Mouse (Mus musculus): ENCODE measurements around the gene Ube3b. TPM values are rescaled to one million over a fixed set of nuclear protein-coding genes. Genes with fewer than 3 reads are reported as not detected.

Gene Ube3b
- polyA plus RNA-seq, 1 experiment from 2014 or later, result 19.4 TPM

DNA sequence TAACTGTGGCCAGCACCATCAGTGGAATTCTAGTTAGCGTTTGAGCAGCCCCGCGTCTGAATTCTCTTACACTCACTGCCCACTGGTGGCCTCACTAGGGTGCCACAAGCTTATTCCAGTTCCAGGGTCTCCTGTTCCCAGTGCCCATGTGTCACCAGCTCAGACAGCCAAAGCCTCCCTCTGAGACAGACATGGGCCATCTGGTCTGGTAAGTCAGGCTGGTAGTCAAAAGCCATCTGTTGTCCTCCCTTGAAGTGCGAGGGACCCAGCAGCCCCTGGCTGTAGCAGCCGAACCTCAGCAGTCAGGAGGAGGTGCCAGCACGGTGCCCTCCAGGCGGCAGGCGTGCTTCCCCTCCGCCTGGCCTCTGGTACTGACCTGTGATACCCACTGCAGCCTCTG lies 75.9 kb downstream of the Ube3b start:
- DNase-seq (ENCODE audit: low spot score) (no peak), ATAC-seq (ENCODE audit: low FRiP score, low TSS enrichment) (no peak)
- no peaks in the 10 kb centered on the region; the same call in 1 of the 2 replicates for H3K36me3 ChIP-seq (ENCODE audit: control insufficient read depth, insufficient read depth, low read length)
- no peak overlapping the region for H3K4me3 ChIP-seq (ENCODE audit: low read depth, low read length)
- no peaks in the 10 kb centered on the region for H3K27me3 ChIP-seq (ENCODE audit: control insufficient read depth, insufficient read depth, low read length)
- H3K4me2 ChIP-seq (replicated peaks; ENCODE audit: low read depth), result no peak overlapping the region
- H3K4me1 ChIP-seq (replicated peaks; ENCODE audit: control insufficient read depth, insufficient read depth), result no peaks in the 10 kb centered on the region
- H3K9me3 ChIP-seq (ENCODE audit: control insufficient read depth, low read length), result no peaks in the 10 kb centered on the region
- TF ChIP-seq CTCF (IDR thresholded peaks at IDR 0.05; ENCODE audit: low read depth) (no peak), EP300 (optimal IDR thresholded peaks at IDR 0.05) (no peak)
- no peak overlapping the region for H3K9ac ChIP-seq (ENCODE audit: low read length)
- WGBS, result 75% methylated on average over 9 of the region's 9 CpGs
- no peak overlapping the region for H3K27ac ChIP-seq (replicated peaks)

DNA sequence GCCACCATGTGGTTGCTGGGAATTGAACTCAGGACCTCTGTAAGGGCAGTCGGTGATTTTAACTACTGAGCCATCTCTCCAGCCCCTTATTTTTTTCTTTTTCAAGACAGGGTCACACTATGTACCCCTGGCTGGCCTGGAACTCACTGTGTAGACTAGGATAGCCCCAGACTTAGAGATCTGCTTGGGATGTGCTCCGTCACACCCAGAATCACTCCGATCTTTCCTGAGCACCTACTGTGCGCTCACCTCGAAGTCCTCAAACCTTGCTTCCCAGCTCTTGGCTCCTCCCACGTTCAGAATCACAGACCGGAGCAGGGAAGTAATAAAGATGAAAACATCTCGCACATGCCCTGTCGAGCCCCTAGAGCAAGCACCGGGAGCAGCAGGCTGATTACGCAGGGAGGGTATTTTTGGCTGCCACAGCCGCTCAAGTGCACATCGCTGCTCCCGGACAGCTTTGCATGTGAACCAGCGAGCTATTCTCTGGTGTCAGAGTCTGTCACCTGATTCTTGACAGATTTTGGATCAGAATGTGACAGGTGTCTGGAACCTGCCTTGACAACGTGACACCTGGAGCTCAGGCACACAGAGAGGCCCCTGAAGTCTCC lies 76.7 kb downstream of the Ube3b start:
- ATAC-seq (ENCODE audit: low FRiP score, low TSS enrichment) (no peak), DNase-seq (ENCODE audit: low spot score) (no peak)
- no peak overlapping the region for H3K27ac ChIP-seq (replicated peaks)
- 80% methylated on average over 16 of the region's 16 CpGs for WGBS
- no peak overlapping the region for H3K9ac ChIP-seq (ENCODE audit: low read length)
- H3K4me1 ChIP-seq (replicated peaks; ENCODE audit: control insufficient read depth, insufficient read depth), result no peaks in the 10 kb centered on the region
- H3K4me3 ChIP-seq (ENCODE audit: low read depth, low read length), result no peak overlapping the region
- no peaks in the 10 kb centered on the region for H3K27me3 ChIP-seq (ENCODE audit: control insufficient read depth, insufficient read depth, low read length)
- no peaks in the 10 kb centered on the region for H3K9me3 ChIP-seq (ENCODE audit: control insufficient read depth, low read length)
- no peak overlapping the region for H3K4me2 ChIP-seq (replicated peaks; ENCODE audit: low read depth)
- TF ChIP-seq CTCF (IDR thresholded peaks at IDR 0.05; ENCODE audit: low read depth), result no peak
- no peak for TF ChIP-seq EP300 (optimal IDR thresholded peaks at IDR 0.05)
- no peaks in the 10 kb centered on the region for H3K36me3 ChIP-seq (ENCODE audit: control insufficient read depth, insufficient read depth, low read length)

DNA sequence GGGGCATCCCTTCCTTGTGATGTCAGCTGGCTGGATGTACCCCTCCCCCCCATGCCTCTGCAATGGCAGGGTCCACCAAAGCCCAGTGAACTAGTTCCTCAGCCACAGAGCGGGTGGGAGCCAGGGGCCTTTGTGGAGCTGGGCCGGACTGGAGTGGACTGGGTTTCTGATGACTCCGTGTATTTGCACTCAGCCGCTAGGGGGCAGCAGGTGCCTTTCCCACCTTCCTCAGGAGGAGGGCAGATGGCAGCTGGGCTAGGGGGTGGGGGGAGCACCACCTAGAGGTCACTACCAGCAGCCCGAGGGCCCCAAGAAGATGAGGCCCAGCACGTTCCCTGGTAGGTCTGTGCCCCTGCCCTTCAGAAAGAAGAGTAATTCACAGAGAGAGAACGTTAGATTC lies 80.8 kb downstream of the Ube3b start:
- 9% methylated on average over 7 of the region's 7 CpGs for WGBS
- no peak overlapping the region for H3K9ac ChIP-seq (ENCODE audit: low read length)
- DNase-seq (ENCODE audit: low spot score) (peak; percentile 86), ATAC-seq (ENCODE audit: low FRiP score, low TSS enrichment) (peak; percentile 59)
- H3K9me3 ChIP-seq (ENCODE audit: control insufficient read depth, low read length), result no peaks in the 10 kb centered on the region
- H3K4me1 ChIP-seq (replicated peaks; ENCODE audit: control insufficient read depth, insufficient read depth), result no peaks in the 10 kb centered on the region
- no peaks in the 10 kb centered on the region for H3K27me3 ChIP-seq (ENCODE audit: control insufficient read depth, insufficient read depth, low read length)
- no peak overlapping the region for H3K4me3 ChIP-seq (ENCODE audit: low read depth, low read length)
- H3K27ac ChIP-seq (replicated peaks), result no peak overlapping the region
- H3K4me2 ChIP-seq (replicated peaks; ENCODE audit: low read depth), result no peak overlapping the region
- TF ChIP-seq EP300 (optimal IDR thresholded peaks at IDR 0.05), result no peak
- TF ChIP-seq CTCF (IDR thresholded peaks at IDR 0.05; ENCODE audit: low read depth), result peak; percentile 95
- H3K36me3 ChIP-seq (ENCODE audit: control insufficient read depth, insufficient read depth, low read length), result no peaks in the 10 kb centered on the region

DNA sequence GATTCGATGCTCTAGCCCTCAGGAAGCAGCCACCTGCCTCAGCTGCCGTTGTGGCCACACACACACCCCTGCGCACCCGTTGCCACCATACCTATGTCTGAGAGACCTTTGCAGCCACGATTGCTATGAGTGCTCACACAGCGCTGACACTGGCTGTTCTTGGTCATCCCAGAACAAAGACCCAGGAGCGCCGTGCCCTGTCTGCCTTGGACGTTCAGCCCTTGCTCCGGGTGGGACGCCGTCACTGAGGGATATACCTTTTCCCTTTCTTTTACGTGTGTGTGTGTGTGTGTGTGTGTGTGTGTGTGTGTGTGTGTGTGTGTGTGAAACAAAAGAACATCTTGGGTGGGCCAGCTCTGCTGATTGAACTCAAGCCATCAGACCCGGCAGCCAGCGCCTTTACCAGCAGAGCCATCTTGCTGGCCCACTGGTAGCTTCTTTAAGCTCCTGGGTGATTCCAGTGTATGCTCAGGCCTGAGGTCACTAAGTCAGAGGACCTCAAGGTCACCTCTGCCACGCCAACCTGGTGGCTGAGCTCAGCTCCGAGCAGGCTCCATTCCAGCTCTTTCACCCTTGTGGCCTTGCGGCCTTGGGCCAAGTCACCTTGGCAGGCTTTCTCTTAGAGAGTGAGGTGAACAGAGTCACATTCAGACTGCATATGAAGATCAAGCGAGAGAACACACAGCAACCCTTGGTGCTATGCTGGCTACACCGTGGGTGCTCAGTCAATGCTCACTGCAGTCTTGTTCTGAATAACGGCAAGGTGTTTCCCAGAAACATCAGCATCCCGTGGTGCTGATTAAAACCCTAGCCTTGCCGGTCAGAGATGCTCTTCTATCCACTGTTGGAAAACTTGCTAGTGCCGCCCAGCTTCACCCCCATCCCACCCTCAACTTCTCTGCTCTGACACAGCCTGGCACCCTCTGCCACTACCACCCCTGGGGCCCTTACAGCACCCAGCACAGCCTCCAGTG lies 81.9 kb downstream of the Ube3b start:
- TF ChIP-seq EP300 (optimal IDR thresholded peaks at IDR 0.05) (no peak), CTCF (IDR thresholded peaks at IDR 0.05; ENCODE audit: low read depth) (no peak)
- no peak for ATAC-seq (ENCODE audit: low FRiP score, low TSS enrichment)
- H3K4me1 ChIP-seq (replicated peaks; ENCODE audit: control insufficient read depth, insufficient read depth), result peaks cover 1% of the 10 kb centered on the region; the same call in 1 of the 2 replicates
- H3K27me3 ChIP-seq (ENCODE audit: control insufficient read depth, insufficient read depth, low read length), result no peaks in the 10 kb centered on the region
- no peak overlapping the region for H3K4me2 ChIP-seq (replicated peaks; ENCODE audit: low read depth)
- 73% methylated on average over 24 of the region's 24 CpGs for WGBS
- no peaks in the 10 kb centered on the region for H3K36me3 ChIP-seq (ENCODE audit: control insufficient read depth, insufficient read depth, low read length)
- DNase-seq (ENCODE audit: low spot score), result no peak
- H3K27ac ChIP-seq (replicated peaks), result no peak overlapping the region
- no peaks in the 10 kb centered on the region for H3K9me3 ChIP-seq (ENCODE audit: control insufficient read depth, low read length)
- no peak overlapping the region for H3K4me3 ChIP-seq (ENCODE audit: low read depth, low read length)
- no peak overlapping the region for H3K9ac ChIP-seq (ENCODE audit: low read length)

DNA sequence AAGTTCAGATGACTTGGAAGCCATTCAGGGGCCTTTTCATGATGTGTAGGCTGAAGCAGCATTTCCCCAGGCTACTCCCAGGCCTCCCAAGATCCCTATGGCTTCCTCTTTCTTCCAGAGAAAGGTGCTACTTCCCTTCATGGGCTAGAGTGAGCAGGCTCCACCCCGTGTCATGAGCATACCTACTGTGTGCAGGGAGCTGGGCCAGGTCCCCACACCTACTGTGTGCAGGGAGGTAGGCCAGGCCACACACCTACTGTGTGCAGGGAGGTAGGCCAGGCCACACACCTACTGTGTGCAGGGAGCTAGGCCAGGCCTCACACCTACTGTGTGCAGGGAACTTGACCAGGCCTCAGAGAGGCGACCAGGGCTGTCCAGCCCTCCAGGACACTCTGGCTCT lies 84.2 kb downstream of the Ube3b start:
- H3K4me3 ChIP-seq (ENCODE audit: low read depth, low read length), result no peak overlapping the region
- H3K4me2 ChIP-seq (replicated peaks; ENCODE audit: low read depth), result no peak overlapping the region
- no peaks in the 10 kb centered on the region for H3K36me3 ChIP-seq (ENCODE audit: control insufficient read depth, insufficient read depth, low read length)
- TF ChIP-seq EP300 (optimal IDR thresholded peaks at IDR 0.05) (no peak), CTCF (IDR thresholded peaks at IDR 0.05; ENCODE audit: low read depth) (no peak)
- 80% methylated on average over 2 of the region's 2 CpGs for WGBS
- DNase-seq (ENCODE audit: low spot score) (no peak), ATAC-seq (ENCODE audit: low FRiP score, low TSS enrichment) (no peak)
- peaks cover 5% of the 10 kb centered on the region; the same call in 1 of the 2 replicates for H3K4me1 ChIP-seq (replicated peaks; ENCODE audit: control insufficient read depth, insufficient read depth)
- H3K27me3 ChIP-seq (ENCODE audit: control insufficient read depth, insufficient read depth, low read length), result no peaks in the 10 kb centered on the region
- no peak overlapping the region for H3K9ac ChIP-seq (ENCODE audit: low read length)
- no peaks in the 10 kb centered on the region for H3K9me3 ChIP-seq (ENCODE audit: control insufficient read depth, low read length)
- H3K27ac ChIP-seq (replicated peaks), result no peak overlapping the region

DNA sequence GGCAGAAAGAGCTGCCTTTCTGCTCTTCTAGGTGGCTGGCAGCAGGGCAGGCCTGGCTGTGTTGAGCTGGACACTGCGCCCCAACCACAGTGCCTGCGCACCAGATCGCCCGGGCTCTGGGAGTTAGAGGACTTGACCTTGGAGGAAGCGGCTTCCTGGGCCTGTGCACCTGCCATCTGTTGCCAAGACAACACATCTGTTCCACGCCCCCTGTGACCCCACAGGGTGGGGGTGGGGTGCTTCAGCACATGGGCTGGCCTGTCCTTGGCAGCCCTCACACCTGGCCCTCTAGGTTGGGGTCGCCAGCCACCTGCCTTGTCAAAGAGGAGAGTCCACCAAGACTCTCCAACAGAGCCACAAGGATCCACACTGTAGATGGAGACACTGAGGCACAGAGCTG lies 85.2 kb downstream of the Ube3b start:
- 77% methylated on average over 7 of the region's 7 CpGs for WGBS
- no peak for ATAC-seq (ENCODE audit: low FRiP score, low TSS enrichment)

More for the DNA sequence above, 85.2 kb downstream of the Ube3b start:
- Histone ChIP-seq H3K9me3 (ENCODE audit: control insufficient read depth, low read length) (no peaks in the 10 kb centered on the region), H3K9ac (ENCODE audit: low read length) (no peak overlapping the region), H3K36me3 (ENCODE audit: control insufficient read depth, insufficient read depth, low read length) (no peaks in the 10 kb centered on the region), H3K27ac (replicated peaks) (no peak overlapping the region), H3K4me3 (ENCODE audit: low read depth, low read length) (no peak overlapping the region), H3K4me2 (replicated peaks; ENCODE audit: low read depth) (no peak overlapping the region), H3K4me1 (replicated peaks; ENCODE audit: control insufficient read depth, insufficient read depth) (peaks cover 5% of the 10 kb centered on the region; the same call in 1 of the 2 replicates), H3K27me3 (ENCODE audit: control insufficient read depth, insufficient read depth, low read length) (no peaks in the 10 kb centered on the region)
- TF ChIP-seq EP300 (optimal IDR thresholded peaks at IDR 0.05) (no peak), CTCF (IDR thresholded peaks at IDR 0.05; ENCODE audit: low read depth) (no peak)
- DNase-seq (ENCODE audit: low spot score), result no peak

Measured in stomach, postnatal 0 days (tissue).